Mouse (Mus musculus): ENCODE measurements around the gene Pank1. TPM values are rescaled to one million over a fixed set of nuclear protein-coding genes. Genes with fewer than 3 reads are reported as not detected.
A peak's percentile ranks its signal among the peaks of the same experiment; 100 is the strongest.

Pank1 gene
- total RNA-seq, 2 experiments from 2014 or later: 8.8 to 17.8 TPM

- ATAC-seq (replicated peaks; ENCODE audit: low FRiP score, low TSS enrichment, poor library complexity, severe bottlenecking): peak; percentile 66
Measured at GRCm38 (mm10) chr19:34883526-34884224, 4.4 kb upstream of the Pank1 start.

GRCm38 (mm10) chr19:34882443-34882842, 3.2 kb upstream of the Pank1 start:
- ATAC-seq (replicated peaks; ENCODE audit: low FRiP score, low TSS enrichment, poor library complexity, severe bottlenecking): no peak

- ATAC-seq (replicated peaks; ENCODE audit: low FRiP score, low TSS enrichment, poor library complexity, severe bottlenecking): no peak
Measured at GRCm38 (mm10) chr19:34881160-34881559, 1.9 kb upstream of the Pank1 start.

- no peak for ATAC-seq (replicated peaks; ENCODE audit: low FRiP score, low TSS enrichment, poor library complexity, severe bottlenecking)
Measured at GRCm38 (mm10) chr19:34879624-34880023, 369 bp upstream of the Pank1 start.

GRCm38 (mm10) chr19:34877898-34878602, 1.2 kb downstream of the Pank1 start:
- peak; percentile 87 for ATAC-seq (replicated peaks; ENCODE audit: low FRiP score, low TSS enrichment, poor library complexity, severe bottlenecking)

GRCm38 (mm10) chr19:34876676-34877075, 2.6 kb downstream of the Pank1 start:
- ATAC-seq (replicated peaks; ENCODE audit: low FRiP score, low TSS enrichment, poor library complexity, severe bottlenecking): no peak

- ATAC-seq (replicated peaks; ENCODE audit: low FRiP score, low TSS enrichment, poor library complexity, severe bottlenecking): no peak
Measured at GRCm38 (mm10) chr19:34869375-34869774, 9.9 kb downstream of the Pank1 start.

- no peak for ATAC-seq (replicated peaks; ENCODE audit: low FRiP score, low TSS enrichment, poor library complexity, severe bottlenecking)
Measured at GRCm38 (mm10) chr19:34868093-34868741, 11.0 kb downstream of the Pank1 start.

- ATAC-seq (replicated peaks; ENCODE audit: low FRiP score, low TSS enrichment, poor library complexity, severe bottlenecking): no peak
Measured at GRCm38 (mm10) chr19:34863737-34864136, 15.5 kb downstream of the Pank1 start.

- ATAC-seq (replicated peaks; ENCODE audit: low FRiP score, low TSS enrichment, poor library complexity, severe bottlenecking): no peak
Measured at GRCm38 (mm10) chr19:34856021-34856651, 23.1 kb downstream of the Pank1 start.

- ATAC-seq (replicated peaks; ENCODE audit: low FRiP score, low TSS enrichment, poor library complexity, severe bottlenecking): 0 out of 2 replicates have a peak, but pooled peaks have one; percentile 21
Measured at GRCm38 (mm10) chr19:34851161-34851560, 28.1 kb downstream of the Pank1 start.

GRCm38 (mm10) chr19:34849426-34849825, 29.8 kb downstream of the Pank1 start:
- no peak for ATAC-seq (replicated peaks; ENCODE audit: low FRiP score, low TSS enrichment, poor library complexity, severe bottlenecking)

GRCm38 (mm10) chr19:34848164-34848563, 31.1 kb downstream of the Pank1 start:
- ATAC-seq (replicated peaks; ENCODE audit: low FRiP score, low TSS enrichment, poor library complexity, severe bottlenecking): peak; percentile 47

- no peak for ATAC-seq (replicated peaks; ENCODE audit: low FRiP score, low TSS enrichment, poor library complexity, severe bottlenecking)
Measured at GRCm38 (mm10) chr19:34847103-34847502, 32.2 kb downstream of the Pank1 start.

GRCm38 (mm10) chr19:34846508-34847038, 32.7 kb downstream of the Pank1 start:
- ATAC-seq (replicated peaks; ENCODE audit: low FRiP score, low TSS enrichment, poor library complexity, severe bottlenecking): 0 out of 2 replicates have a peak, but pooled peaks have one; percentile 16

GRCm38 (mm10) chr19:34846005-34846404, 33.2 kb downstream of the Pank1 start:
- no peak for ATAC-seq (replicated peaks; ENCODE audit: low FRiP score, low TSS enrichment, poor library complexity, severe bottlenecking)

- ATAC-seq (replicated peaks; ENCODE audit: low FRiP score, low TSS enrichment, poor library complexity, severe bottlenecking): no peak
Measured at GRCm38 (mm10) chr19:34845331-34845730, 33.9 kb downstream of the Pank1 start.

- peak; percentile 78 for ATAC-seq (replicated peaks; ENCODE audit: low FRiP score, low TSS enrichment, poor library complexity, severe bottlenecking)
Measured at GRCm38 (mm10) chr19:34844760-34845159, 34.5 kb downstream of the Pank1 start.

- ATAC-seq (replicated peaks; ENCODE audit: low FRiP score, low TSS enrichment, poor library complexity, severe bottlenecking): no peak
Measured at GRCm38 (mm10) chr19:34844047-34844446, 35.2 kb downstream of the Pank1 start.
